Mouse (Mus musculus): ENCODE results near the gene Proser2. TPM values are rescaled to one million over a fixed set of nuclear protein-coding genes. Genes with fewer than 3 reads are reported as not detected.

Gene Proser2
- total RNA-seq, 2 experiments from 2014 or later: 1.4 to 2.1 TPM

DNA sequence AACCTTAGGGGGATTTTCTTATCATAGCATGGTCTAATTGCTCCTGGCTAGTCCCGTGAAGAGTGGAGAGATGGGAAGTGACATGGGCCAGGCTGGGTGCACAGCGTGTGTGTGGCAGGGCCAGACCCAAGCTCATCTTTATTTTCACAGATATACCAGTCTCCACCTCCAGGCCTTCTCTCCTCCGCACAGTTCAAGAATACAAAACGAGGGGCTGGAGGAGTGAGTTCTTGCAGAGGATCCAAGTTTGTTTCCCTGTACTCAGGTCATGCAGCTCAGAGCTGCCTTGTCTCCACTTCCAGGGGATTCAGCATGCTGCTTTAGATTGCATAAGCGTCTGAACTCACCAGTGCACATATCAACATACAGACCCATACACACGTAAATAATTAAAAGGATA, 47.4 kb downstream of the Proser2 start:
- intact Hi-C loops (cut with DNase I): no loop called here
- no peak for TF ChIP-seq CTCF (IDR thresholded peaks at IDR 0.05)
- DNase-seq: no peak
- Histone ChIP-seq H3K27ac (no peak overlapping the region), H3K4me3 (no peak overlapping the region)

DNA sequence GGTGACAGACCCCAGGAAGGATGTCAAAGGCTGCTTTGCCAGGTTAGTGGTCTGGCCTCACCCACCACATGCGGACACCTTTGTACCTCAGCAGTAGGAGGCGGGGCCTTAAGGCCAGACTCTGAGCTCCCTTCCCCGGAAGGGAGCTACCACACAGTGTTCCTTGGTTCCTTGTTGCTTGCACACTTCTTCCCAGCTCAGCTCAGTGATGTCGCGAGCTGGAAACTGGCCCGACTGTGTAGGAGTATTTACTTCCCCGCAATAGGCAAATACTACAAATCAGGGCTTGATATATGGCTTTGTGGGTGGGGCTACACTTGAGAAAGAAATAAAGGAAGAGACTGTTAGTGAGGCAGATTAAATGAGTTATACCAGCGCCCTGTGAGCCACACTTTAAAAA, 48.9 kb downstream of the Proser2 start:
- no peak overlapping the region for H3K4me3 ChIP-seq
- intact Hi-C loops (cut with DNase I): no loop called here
- DNase-seq: no peak
- H3K27ac ChIP-seq: no peak overlapping the region
- TF ChIP-seq CTCF (IDR thresholded peaks at IDR 0.05): no peak

DNA sequence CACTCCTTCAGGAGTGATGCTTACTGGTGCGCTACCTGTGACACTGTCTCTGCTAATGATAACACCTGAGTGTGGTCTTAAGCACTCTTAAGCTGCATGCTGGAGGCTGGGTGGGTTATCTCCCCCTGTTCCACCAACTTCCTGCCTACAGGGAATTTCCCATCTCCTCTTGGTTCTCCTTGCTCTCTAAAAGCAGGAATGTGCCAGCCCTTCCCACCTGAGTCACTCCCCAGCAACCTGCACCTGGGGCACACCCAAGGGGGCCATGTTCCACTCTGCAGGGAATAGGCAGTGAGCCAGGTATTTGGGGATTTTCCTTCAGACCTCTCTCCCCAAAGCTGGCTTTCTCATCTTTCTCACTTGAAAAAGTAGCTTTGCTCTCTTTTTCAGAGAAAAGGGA, 50.0 kb downstream of the Proser2 start:
- intact Hi-C loops (cut with DNase I): no loop called here
- DNase-seq: no peak
- no peak overlapping the region for H3K4me3 ChIP-seq
- TF ChIP-seq CTCF (IDR thresholded peaks at IDR 0.05): no peak
- no peak overlapping the region for H3K27ac ChIP-seq

DNA sequence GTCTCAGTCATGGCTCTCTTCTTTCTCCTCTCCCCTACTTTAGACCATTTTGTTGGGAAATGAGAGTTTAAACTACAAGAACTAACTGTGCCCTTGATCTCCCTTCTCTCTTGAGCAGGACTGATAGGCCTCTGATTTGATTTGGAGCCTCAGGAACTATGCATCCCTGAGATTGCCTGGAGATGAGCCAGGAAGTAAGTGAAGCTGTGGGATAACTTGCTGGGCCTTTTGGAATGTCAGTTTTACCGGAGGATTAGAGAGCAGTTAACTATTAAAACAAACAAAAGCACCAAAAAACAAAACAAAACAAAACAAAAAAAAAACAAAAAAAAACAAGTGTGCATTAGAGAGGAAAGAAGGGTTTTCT, 54.5 kb downstream of the Proser2 start:
- intact Hi-C loops (cut with DNase I): no loop called here
- no peak overlapping the region for H3K27ac ChIP-seq

DNA sequence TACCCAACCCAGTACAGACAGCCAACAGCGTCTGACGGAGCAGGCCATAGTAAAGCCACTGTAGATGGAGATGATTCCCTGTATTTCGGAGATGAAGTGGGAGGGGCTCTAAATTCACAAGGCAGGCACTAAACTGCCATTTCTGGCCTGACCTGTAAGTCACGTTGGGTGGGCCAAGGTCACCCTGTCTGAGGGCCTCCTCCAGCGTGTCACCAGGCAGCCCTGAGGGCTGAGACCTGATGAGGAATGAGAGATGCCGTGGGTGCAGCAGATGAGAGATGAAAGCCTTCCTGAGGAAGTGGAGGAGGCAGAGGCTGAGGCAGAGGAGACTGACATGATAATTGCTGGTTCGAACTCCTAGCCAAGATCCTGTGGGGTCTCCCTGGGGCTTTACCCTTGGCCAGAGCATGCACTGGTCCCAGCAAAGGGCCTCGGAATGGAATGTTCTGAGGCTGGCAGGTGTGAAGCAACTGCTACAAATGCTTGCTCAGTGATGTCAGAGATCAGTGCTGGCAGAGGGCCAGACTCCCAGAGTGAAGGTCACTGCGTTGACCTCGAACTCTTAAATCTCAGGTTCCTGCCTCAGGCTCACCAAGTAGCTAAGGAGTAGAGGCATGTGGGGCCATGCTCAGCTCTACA, 55.0 kb downstream of the Proser2 start:
- DNase-seq: peak; percentile 35
- Histone ChIP-seq H3K27ac (no peak overlapping the region), H3K4me3 (no peak overlapping the region)
- intact Hi-C loops (cut with DNase I): no loop called here
- no peak for TF ChIP-seq CTCF (IDR thresholded peaks at IDR 0.05)

More for the DNA sequence above, 54.5 kb downstream of the Proser2 start:
- no peak for DNase-seq
- no peak overlapping the region for H3K4me3 ChIP-seq
- no peak for TF ChIP-seq CTCF (IDR thresholded peaks at IDR 0.05)

DNA sequence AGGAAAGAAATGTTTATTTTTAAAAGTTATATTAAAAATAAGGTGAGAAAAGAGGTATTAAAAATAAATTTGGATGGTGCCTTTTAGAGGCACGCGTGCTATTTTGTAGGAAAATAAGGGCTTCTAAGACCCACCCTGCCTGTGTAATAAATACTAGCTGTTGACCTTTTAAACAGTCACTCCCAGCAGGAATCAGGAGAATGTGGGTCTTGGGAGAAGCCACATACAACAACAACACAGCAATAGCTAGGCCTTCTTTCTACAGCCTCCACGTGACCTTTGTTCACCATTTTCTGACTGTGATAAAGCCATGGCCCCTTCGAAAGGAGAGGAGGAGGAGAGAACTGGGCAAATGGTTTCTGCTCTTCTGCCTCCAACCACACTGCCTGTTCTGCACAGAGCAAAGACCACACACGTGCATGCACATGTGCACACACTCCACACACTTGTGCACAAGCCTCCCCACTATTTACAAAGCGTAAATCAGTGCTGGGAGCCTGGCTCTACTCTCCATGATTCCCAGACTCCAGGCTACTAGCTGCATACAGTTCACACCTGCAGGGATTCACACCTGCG, 57.2 kb downstream of the Proser2 start:
- TF ChIP-seq CTCF (IDR thresholded peaks at IDR 0.05): no peak
- Histone ChIP-seq H3K27ac (no peak overlapping the region), H3K4me3 (no peak overlapping the region)
- intact Hi-C loops (cut with DNase I): no loop called here
- no peak for DNase-seq

DNA sequence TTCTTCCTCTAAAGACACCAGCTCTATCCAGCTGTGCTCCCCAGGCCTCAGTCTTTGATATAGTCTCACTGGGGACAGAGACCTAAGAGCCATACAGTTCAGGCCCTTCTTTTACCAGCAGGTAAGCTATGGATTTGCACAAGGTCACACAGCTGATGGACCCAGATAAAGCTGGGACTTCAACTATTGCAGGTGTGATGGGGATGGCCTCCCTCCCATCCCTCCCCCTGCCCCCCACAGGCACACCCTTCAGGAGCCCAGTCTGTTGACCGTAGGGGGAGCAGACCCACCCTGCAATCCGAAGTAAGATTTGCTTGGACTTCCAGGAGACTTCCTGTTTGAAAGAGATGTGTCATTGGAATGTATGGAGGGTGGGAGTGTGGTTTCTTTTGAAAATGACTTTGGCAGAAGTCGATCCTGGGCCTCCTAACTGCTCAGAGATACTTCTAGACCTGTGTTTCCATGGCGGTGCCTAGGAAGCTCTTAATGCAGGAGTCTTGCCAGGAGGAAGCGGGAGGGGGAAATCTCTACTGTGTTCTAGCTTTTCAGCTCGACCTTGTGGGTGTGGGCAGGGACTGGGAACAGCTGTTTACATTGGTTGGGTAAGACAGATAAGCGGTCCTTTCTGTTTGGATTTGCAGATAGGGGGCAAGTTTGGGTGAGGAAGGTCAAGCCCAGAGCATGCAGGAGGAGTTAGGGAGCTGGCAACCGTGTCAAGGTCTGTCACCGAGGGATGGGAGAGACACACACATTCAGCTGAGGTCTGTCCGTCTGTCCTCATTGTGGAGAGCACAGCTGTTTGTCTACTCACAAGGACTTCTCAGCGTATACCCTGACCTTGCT, 58.2 kb downstream of the Proser2 start:
- DNase-seq: no peak
- H3K27ac ChIP-seq: no peak overlapping the region
- intact Hi-C loops (cut with DNase I): no loop called here
- TF ChIP-seq CTCF (IDR thresholded peaks at IDR 0.05): no peak
- H3K4me3 ChIP-seq: no peak overlapping the region

DNA sequence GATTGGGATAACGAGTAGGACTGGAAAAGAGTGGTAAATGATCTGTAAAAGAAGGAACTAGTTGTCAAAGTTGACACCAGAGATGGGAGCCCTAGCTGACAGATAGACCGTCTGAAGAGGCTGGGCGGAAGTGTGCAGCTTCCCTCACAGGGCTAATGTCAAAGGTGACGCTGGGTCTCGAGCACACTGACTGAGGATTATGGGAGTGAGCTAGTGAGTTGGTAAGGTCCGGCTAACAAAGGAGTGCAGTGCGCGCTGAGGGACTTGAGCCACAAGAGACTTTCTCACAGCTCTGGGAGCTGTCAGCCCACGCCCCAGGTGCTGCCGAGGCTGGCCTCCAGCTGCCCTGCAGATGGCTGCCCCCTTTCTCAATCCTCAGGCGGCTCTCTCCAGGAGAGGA, 59.1 kb downstream of the Proser2 start:
- Histone ChIP-seq H3K27ac (no peak overlapping the region), H3K4me3 (no peak overlapping the region)
- no peak for TF ChIP-seq CTCF (IDR thresholded peaks at IDR 0.05)
- no peak for DNase-seq
- intact Hi-C loops (cut with DNase I): no loop called here

DNA sequence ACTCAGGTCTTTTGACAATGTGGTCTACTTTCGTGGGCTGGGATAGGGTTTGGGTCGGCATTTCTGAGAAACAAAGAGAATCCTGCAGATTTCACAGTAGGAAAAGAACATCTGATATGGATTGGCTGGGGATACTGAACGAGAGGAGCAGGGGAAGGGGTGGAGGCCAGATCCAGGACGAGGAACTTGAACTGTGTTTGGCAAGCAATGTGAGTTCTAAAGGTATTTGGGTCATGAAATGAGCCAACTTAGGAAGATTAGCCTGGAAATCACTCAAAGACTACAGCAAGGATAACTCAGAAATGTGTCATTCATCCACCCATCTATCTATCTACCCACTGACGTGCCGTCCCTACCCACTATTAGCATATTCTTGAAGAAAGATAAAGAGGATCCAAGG, 62.7 kb downstream of the Proser2 start:
- Histone ChIP-seq H3K4me3 (no peak overlapping the region), H3K27ac (no peak overlapping the region)
- no peak for DNase-seq
- TF ChIP-seq CTCF (IDR thresholded peaks at IDR 0.05): no peak
- intact Hi-C loops (cut with DNase I): no loop called here

DNA sequence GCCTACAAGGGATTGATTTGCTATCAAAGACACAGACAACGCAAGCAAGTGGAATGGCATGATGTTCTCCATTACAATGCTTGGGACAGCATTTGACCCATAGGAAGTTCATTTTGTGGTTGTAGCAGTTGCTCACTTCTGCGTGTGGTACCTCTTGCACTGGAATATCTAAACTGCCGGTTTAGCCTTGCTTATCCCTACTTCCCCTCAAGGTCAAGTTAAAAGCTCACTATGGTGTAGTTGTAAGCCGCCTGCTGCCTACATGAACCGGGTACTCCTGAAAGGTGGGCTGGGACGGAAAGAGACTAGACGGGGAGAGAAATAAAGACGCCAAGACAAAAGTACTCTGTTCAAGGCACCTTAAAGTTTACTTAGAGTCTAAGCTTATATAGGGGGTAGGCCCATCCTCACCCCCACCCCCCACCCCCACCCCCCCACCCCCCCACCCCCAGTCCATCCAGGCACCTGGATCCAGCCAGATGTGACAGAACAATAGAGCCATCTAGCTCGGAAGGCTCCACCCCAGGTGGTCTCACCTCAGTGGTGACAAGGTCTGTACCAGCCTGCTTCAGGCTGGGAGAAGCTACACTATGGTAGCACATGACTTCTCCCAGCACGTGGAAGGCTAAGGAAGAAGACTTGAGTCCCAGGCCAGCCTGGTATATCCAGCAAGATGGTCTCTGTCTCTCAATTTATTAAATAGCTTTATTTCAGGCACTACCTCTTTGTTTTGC, 69.8 kb downstream of the Proser2 start:
- no peak for TF ChIP-seq CTCF (IDR thresholded peaks at IDR 0.05)
- intact Hi-C loops (cut with DNase I): no loop called here
- no peak overlapping the region for H3K27ac ChIP-seq
- DNase-seq: no peak
- H3K4me3 ChIP-seq: no peak overlapping the region

DNA sequence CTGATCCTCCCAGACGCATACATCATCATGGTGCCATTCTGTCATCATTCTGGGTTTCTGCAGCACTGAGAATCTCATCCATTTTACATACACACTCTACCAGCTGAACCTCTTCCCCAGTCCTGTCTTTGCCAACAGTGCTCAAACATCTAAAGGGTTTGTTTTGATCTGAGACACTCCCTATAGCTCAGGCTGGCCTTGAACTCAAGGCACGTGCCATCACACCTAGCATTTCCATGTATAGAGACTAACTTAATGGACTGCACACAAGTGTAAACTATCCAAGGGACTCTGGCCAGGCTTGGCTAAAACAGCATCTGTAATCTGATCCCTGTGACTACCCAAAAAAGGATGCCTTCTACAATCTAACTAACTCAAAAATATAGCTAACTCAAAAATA, 70.7 kb downstream of the Proser2 start:
- TF ChIP-seq CTCF (IDR thresholded peaks at IDR 0.05): no peak
- Histone ChIP-seq H3K4me3 (no peak overlapping the region), H3K27ac (no peak overlapping the region)
- DNase-seq: no peak
- intact Hi-C loops (cut with DNase I): no loop called here

DNA sequence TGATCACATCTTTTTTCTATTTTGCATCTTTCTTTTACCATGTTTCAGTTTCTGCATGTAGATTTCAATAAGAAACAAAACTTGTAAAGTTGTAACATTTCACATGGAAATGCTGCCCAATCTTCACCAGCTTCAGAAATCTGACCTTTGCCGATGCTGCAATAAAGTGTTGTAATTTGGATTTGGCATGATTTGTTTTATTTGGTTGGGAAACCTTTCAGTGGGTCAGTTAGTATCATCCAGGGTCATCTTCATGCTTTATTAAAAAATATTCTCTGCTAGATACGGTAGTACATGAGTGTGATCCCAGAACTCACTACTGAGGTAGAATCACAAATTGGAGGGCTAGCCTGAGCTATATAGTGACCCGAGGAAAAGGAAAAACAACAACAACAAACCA, 73.5 kb downstream of the Proser2 start:
- no peak for TF ChIP-seq CTCF (IDR thresholded peaks at IDR 0.05)
- Histone ChIP-seq H3K27ac (no peak overlapping the region), H3K4me3 (no peak overlapping the region)
- no peak for DNase-seq
- intact Hi-C loops (cut with DNase I): no loop called here

DNA sequence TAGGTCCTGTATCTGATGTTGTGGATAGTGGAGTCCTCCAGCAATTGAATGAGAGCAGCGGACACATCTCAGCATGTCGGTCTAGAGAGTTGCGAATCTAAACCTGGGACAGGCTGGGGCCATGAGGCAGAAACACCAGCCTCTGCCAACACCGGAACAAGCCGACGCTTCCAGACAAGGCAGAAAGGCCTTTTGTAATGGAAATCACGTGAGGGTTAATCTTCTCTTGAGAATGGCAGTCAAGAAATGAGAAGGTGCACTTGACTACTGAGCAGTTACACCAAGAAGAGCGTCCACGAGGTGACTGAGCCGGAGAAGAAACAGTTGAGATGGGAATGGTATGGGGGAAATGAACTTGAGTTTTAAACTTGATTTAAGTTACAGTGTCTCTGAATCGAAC, 74.5 kb downstream of the Proser2 start:
- no peak for DNase-seq
- no peak for TF ChIP-seq CTCF (IDR thresholded peaks at IDR 0.05)
- H3K4me3 ChIP-seq: no peak overlapping the region
- H3K27ac ChIP-seq: no peak overlapping the region
- intact Hi-C loops (cut with DNase I): no loop called here

All from gastrocnemius, adult 2 months (tissue).